Mouse (Mus musculus): Measurements from ENCODE around the gene Jak1.

DNA sequence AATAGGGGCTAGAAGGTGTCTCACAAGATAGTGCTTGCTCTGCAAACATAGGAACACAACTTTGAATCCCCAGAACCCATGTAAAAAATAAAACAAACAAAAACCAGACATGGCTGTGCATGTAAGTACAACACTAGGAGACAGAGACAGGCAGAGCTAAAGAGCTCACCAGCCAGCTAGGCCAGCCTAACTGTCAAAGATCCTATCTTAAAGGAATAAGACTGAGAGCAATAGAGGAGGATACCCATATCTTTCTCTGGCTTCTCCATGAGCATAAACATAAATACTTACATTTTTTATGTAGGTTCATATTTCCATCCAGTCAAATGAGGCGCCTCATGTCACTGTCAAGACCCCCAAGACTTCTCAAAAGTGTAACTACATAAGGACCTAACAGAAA is 29.1 kb downstream of the Jak1 start:
- TF ChIP-seq CTCF (IDR thresholded peaks at IDR 0.05; ENCODE audit: low read depth, low read length), result no peak
- no peak for TF ChIP-seq POLR2A (IDR thresholded peaks at IDR 0.05; ENCODE audit: insufficient read depth, low read length)
- no peak for TF ChIP-seq EP300 (IDR thresholded peaks at IDR 0.05; ENCODE audit: insufficient read depth, low read depth, low read length)
